Mouse (Mus musculus): ENCODE measurements around the gene Acaa1b.

The Acaa1b gene

DNA sequence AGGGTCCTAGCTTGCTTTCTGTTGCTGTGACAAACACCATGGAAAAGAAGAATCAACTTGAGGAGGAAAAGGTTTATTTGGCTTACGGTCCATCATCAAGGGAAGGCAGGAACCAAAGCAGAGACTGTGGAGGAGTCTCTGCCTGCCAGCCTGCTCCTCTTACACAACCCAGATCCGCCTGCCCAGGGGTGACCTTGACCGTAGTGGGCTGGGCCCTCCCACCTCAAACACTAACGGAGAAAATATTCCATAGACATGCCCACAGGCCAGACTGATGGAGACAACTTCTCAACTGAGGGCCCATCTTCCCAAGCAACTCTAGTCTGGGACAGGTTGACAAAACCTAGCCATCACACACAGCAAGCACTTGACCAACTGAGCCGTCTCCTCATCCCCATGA is 14.8 kb downstream of the Acaa1b start:
- no peak for DNase-seq

DNA sequence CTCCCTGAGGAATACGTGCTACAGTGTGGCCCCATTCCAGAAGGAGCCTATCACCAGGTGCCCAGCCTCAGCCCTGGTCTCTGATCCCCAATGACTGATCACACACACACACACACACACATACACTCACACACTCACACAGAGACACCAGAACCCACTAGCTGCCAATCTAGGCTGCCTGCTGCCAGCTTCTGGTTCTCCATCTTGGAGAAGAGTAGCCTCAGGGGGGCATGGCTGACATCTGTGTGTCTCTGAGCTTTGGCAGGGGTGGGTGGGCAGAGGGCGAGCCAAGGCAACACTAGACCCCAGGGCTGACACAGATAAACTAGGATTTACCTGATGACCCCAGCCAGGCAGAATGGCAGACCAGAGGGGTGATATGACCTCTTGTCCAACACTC is 18.1 kb downstream of the Acaa1b start:
- DNase-seq: no peak

GRCm38 (mm10) chr9:119130692-119131091 is 26.2 kb downstream of the Acaa1b start:
- DNase-seq: no peak

DNA sequence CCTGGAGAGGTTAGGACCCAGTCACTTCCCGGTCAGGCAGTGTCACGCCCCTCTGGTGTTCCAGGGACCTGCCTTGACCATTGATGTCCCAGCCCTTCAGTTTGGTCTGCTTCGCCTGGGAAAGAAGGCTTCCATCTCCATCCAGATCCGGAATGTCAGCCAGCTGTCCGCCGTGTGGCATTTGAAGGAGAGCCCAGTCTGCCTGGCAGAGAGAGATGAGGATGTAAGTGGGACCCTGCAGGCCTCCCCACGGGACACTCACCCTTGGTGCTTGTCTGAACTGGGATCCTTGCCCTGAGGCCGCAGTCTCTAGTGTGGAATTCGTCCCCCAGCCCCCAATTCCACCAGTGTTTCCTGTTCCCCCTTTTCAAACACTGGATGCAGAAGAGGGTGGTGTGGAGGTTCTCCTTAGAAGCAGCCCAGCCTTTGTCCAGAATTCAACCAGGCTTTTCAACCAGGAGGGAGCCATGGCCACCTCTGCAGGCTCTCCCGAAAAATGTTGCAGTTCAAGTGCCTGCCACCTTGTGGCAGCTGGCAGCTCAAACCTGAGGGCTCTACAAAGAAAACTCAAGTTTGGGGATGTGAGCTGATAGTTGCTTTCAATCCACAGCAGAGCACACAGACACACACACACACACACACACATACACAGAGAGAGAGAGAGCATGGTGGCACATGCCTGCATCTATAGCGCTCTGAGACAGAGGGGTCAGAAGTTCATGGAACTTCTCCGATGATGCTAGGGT is 28.3 kb downstream of the Acaa1b start:
- no peak for DNase-seq

DNA sequence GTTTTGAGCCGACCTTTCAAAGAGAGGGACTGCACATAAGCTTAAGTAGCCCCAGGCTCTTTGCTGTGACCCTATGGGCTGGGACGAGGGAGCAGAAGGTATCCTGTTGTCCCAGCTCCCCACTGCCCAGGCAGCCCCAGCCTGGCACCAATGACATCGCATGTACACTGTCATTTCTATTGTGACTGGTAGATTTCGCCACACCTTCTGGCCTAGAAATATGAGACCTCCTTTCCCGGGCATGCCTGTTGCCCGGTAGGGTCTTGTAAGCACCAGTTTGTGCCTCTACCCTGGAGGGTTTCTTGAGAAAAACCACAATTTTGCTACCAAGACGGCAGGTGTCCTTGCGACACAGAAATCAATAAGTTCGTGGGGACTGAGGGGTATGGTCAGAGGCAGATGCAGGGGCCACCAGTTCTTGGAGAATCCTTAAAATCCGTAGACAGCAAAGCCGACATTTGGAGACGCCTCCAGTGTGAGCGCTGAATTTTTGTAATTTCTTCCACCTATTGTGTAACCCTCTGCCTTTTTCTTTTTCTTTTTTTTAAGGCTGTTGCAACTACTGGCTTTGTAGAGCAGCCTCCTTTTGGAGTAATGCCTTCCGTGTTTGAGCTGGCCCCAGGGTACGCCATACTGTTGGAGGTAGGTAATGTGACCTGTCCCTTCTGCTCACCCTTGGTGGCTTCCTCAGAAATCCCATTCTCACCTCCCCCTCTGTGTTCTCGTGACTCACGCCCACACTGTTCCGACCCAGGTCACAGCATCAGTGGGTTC is 34.1 kb downstream of the Acaa1b start:
- DNase-seq: no peak

GRCm38 (mm10) chr9:119120168-119120560 is 36.7 kb downstream of the Acaa1b start:
- DNase-seq: no peak

DNA sequence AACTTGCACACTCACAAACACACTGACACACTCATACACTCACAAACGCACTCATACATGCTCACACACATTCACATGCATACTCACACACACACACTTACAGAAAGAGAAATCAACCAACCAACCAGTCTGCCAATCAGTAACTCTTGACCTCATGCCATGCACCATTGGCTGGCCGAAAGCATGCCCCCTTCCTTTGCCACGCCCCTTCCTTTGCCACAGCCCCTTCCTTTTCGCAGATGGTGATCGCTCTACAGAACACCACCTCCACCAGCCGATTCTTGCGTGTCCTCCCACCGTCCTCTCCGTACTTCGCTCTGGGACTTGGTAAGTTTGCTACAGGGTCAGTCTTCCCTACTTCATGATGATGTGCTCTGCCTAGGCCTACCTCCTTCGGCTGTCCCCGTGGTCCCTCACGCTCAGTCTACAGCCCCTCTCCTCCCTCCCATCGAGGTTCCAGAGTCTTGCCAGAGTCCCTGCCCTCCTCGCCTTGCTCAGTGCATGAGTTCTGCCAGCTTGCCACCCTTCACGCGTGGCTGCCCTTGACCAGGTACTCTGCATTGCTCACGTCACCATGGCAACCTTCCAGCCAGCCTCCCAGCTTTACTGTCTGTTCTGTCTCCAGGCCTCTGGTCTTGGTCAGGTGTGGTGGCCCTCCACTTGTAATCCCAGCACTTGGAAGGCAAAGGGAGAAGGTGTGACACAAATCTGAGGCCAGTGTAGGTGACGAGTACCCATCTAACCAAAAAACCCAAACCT is 37.3 kb downstream of the Acaa1b start:
- no peak for DNase-seq

- DNase-seq: no peak
These were observed 42.0 kb downstream of the Acaa1b start for GRCm38 (mm10) chr9:119114911-119115310.

- DNase-seq: no peak
These were observed 46.3 kb downstream of the Acaa1b start for GRCm38 (mm10) chr9:119110640-119111039.

DNA sequence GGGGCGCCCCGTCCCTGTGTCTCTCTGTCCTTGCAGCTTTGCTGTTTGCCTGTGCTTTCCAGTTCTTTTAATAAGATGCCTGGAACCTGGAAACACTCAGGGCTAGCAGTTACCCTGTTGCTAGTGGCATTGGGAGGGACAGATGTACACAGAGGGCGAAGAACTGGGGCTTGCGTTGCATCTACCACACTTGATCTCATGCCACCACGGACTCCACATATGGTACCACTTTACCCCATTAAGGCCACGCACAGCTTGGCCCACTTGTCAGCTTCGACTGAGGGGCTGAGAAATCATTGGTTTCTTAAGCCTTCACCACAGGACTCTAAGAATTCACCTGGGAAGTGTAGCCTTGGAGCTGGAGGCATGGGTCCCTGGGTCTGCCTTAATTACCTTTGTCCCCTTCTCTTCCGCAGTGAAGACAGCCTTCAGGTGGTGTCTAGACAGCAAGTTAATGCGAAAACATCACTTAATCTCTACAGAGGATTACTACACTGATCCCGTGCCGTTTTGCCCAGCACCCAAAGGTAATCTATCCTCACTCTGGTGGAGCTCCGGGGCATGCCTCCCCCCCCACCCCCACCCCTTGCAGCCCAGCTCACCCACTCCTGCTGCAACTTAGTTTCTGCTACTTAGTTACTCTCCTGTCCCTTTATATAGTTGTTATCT is 47.1 kb downstream of the Acaa1b start:
- no peak for DNase-seq

DNA sequence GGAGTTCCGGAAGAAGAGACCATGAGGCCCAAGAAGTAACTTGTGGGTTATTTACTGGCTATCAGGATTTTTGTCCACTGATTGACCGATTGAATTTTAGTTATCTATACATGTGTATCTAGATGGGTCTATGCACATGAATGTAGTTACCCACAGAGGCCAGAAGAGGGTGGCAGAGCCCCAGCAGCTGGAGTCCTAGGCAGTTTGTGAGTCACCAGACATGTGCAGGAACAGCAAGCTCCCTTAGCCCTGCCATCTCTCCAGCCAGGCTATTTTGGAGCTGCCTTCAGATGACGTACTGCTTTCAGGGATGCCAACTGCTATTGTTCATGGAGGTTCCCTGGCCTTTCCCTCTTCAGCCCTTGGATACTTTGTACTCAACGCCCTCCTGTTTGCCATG is 49.3 kb downstream of the Acaa1b start:
- no peak for DNase-seq

DNA sequence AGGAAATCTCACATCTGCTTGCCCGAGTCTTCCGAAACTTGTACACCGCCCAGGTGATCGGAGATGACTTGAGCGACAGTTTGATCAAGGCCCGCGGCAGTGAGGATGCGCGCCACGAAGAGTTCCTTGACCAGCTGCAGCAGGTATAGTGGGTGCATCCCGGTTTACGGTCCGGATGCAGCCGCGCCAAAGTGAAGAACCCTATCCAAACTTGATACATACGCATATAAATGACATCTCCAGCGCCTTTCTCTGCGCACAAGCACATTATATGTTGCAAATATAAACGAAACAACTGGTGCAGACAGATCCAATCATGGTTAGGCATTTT is 54.1 kb downstream of the Acaa1b start:
- DNase-seq: no peak

GRCm38 (mm10) chr9:119101992-119102782 is 54.7 kb downstream of the Acaa1b start, which contains the start of gene Dlec1:
Gene Dlec1 (plus strand): TSS chr9:119102478.
- DNase-seq: no peak

GRCm38 (mm10) chr9:119100177-119100898 is 56.6 kb downstream of the Acaa1b start:
- no peak for DNase-seq

Measured in cerebellum, adult 9-10 months (tissue).